Mouse (Mus musculus) monocyte, adult 5-6 weeks (primary cell): ENCODE data around the gene Tsx. TPM values are rescaled to one million over a fixed set of nuclear protein-coding genes. Genes with fewer than 3 reads are reported as not detected.
"Not testable (repeated sequence)": the region's sequence is repeated elsewhere in the genome, so short reads cannot be mapped to it uniquely, and the experiment has no call there.

Source experiments
- ATAC-seq: fragments of 153-309, 156-312 bp; replicated peaks from 2 replicates; pipeline ENCODE4 v1.8.0; 2017; ENCODE audit warnings: mild to moderate bottlenecking; ENCODE audit not compliant: low TSS enrichment, insufficient number of reproducible peaks, severe bottlenecking, poor library complexity, low FRiP score
- total RNA-seq: library from RNA; stranded (forward); fragments of 200-1000, 200-491, 200-594 nt; gene quantifications from 3 replicates; pipeline ENCODE4 v1.2.3, GENCODE M21; 2017

Gene Tsx
- total RNA-seq, result not detected in 3 replicates

DNA sequence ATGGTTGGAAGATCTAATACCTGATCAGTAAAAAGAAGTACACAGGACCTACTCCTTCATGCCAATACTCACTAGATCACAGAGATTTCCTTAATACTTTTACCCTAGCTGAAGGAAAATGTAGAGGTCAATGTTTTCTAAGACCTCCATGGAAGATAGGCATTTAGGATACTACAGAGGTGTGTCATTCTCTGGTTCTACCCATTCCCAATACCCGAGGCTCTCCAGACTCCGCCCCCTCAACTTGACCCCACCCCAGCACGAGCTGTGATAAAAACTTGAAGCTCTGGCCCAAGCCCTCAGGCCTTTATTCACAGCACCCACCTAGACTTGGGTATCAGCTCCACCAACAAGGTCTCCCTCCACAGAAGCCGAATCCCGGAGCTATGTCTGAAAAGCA lies at the start of gene Tsx:
TSS of gene Tsx (plus strand) at position 301 of the 400 bp plus-strand sequence.
- no peak for ATAC-seq

- no peak for ATAC-seq
Measured at GRCm38 (mm10) chrX:103366201-103366600, 48.1 kb upstream of the Tsx start.

- ATAC-seq, result no peak
Measured at GRCm38 (mm10) chrX:103368650-103369049, 45.6 kb upstream of the Tsx start.

- no peak for ATAC-seq
Measured at GRCm38 (mm10) chrX:103371221-103371620, 43.0 kb upstream of the Tsx start.

GRCm38 (mm10) chrX:103371627-103372026 lies 42.6 kb upstream of the Tsx start:
- no peak for ATAC-seq

DNA sequence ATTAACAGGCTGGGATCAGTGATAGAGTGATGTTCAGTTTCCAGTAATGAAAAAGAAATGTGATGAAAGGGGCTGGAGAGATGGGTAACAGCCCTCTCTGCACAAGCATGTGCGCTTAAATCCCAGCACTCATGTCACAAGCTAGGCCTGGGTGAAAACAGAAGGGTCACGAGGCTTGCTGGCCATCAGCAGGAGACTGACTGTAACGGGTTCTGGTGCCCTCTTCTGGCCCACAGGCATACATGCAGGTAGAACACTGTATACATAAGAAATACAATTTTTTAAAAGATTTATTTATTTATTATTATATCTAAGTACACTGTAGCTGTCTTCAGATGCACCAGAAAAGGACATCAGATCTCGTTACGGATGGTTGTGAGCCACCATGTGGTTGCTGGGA lies 40.0 kb upstream of the Tsx start:
- no peak for ATAC-seq

- no peak for ATAC-seq
Measured at GRCm38 (mm10) chrX:103384528-103384927, 29.7 kb upstream of the Tsx start.

DNA sequence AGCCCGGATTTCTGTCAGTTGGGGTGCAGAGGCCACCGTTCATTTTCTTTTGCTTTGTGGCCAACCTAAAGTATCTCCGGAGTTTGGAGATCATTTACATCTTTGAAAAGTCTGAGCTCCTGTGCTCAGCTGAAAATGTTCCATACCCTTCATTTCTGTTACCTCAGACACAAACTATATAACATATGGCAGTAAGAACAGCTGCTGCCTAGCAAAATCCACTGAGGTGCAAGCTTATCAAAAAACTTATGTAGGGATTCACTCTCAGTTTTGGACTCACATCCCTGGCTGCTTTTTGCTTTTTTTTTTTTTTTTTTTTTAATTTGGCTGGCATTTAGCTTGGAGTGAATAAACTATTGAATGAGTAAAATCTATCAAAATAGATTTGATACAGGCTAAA lies 26.1 kb upstream of the Tsx start:
- no peak for ATAC-seq

GRCm38 (mm10) chrX:103393841-103394240 lies 20.4 kb upstream of the Tsx start:
- ATAC-seq, result no peak

GRCm38 (mm10) chrX:103405021-103405420 lies 9.2 kb upstream of the Tsx start:
- no peak for ATAC-seq

DNA sequence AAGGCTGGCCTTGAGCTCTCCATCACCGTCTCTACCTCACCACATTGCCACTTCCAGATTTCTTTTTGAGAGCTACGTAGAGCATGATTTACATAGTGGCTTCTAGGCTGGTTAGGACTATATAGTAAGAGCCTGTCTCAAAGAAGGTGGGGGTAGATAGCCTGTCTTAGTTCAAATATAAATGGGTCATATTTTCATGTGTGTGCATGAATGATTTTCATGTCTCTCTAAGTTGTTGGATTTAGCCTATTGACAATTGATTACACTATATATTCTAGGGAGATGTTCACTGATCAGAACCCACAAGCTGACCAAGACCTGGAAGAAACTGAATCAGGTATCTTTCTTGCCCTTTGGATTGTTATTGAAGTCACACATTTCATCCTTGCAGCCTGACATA lies 7.4 kb downstream of the Tsx start, which contains the start of gene Gm26992:
TSS of gene Gm26992 (plus strand) at position 301 of the 400 bp plus-strand sequence.
- no peak for ATAC-seq

DNA sequence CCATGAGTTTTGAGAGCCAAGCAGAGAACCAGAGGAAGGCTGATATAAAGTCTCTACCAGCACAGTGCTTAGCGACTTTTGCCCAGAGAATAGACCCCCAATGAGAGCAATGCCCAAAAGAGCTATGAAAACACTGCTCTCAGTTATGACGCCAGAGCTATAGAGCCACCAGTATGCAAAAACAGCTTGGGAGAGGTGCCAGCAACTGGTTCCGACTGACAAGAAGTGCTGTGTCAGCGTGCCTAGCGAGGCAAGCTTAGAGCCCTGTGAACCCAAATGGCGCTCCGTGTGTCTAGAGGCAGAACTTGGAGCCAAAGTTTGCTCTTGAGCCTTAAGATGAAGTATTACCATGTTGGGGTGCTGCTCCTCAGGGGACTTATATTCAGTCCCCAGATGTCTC lies 13.4 kb downstream of the Tsx start:
- ATAC-seq, result no peak

GRCm38 (mm10) chrX:103432293-103432692 lies 18.0 kb downstream of the Tsx start:
- ATAC-seq, result no peak

GRCm38 (mm10) chrX:103438023-103438422 lies 23.8 kb downstream of the Tsx start:
- ATAC-seq, result no peak

DNA sequence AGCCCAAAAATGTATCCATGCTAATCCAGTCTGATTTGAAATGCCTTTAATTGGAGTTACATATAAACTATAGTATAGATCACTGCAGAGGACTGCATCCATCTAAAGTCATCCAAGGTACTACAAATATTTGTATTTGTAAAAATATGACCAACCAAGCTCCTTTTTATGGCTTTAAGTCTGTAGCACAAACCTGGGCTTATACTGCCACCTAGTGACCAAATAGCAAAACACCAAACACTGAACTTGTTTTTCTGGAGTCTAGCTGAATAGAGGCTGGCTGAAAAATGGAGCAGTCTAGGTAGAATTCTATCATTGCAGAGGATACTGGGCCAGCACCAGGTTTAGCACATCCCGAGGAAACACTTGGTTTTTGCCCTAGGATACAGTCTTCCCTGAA lies 26.5 kb downstream of the Tsx start:
- no peak for ATAC-seq

DNA sequence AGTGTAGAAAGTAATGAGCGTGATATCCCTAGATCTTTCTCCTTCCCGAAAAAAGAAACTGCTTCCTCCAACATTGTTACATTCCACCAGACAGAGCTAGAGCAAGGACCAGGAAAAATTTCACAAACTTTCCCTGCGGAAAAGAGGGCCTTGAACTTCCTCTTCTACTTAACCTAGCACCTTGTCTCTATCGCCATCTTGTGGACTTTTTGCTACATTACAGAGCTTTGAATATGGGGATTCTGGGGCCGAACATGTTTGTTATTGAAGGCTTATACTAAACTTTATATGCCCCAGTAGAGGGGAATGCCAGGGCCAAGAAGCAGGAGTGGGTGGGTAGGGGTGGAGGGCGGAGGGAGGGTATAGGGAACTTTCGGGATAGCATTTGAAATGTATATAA lies 29.5 kb downstream of the Tsx start:
- no peak for ATAC-seq

DNA sequence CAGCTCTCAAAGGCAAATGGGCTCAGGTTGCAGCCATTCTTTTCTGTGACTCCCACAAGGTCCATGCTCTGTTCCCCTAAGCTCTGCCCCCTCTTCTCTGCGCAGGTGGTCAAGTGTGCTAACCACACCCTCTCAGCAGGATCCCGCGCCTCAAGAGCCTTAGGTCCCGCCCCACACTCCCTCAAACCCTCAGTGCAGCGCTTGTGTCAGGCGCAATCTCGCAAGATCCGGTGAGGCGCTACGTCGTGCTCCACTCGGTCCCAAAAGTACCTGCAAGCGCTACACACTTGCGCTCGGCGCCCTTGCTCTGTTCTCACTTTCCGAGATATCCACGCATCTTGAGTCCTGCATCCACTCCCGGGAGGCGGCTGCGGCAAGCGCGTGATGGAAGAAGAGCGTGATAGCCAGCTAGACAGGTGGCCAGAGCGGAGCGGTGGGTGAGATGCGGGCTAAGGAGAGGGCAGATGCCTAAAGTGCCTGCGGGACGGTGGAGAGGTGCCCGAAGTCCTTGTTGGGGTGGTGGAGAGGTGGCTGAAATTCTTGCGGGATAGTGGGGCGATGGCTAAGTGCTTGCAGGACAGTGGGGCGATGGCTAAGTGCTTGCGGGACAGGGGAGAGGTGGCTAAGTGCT lies 33.4 kb downstream of the Tsx start:
- no peak for ATAC-seq

GRCm38 (mm10) chrX:103448429-103448828 lies 34.2 kb downstream of the Tsx start:
- ATAC-seq, result not testable (repeated sequence)

GRCm38 (mm10) chrX:103448943-103449722 lies 34.9 kb downstream of the Tsx start:
- ATAC-seq, result not testable (repeated sequence)

GRCm38 (mm10) chrX:103452815-103453214 lies 38.5 kb downstream of the Tsx start:
- ATAC-seq, result no peak
